Mouse (Mus musculus): ENCODE results near the gene Maml3.

DNA sequence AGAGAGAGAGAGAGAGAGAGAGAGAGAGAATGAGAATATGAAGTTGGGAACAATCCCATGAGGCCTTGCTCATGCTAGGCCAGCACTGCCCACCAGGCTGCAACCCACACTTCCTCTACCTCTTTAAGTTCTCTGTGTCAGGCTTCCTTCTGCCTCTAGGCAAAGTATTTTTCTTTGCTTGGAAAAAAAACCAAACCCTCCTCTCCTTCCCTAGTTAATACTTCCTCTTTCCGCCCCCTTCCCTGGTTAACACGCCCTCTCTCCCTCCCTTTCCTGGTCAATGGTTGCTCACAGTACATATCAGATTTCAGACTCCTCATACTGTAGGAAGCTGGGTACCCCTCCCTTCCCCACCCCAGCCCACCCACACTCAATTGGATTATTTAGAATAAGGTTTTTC is 245.7 kb downstream of the Maml3 start:
- no peak for TF ChIP-seq ZNF384 (IDR thresholded peaks at IDR 0.05; ENCODE audit: low read depth, low read length)
- TF ChIP-seq MAFK (IDR thresholded peaks at IDR 0.05; ENCODE audit: insufficient read depth, low read depth, low read length), result no peak
- no peak for TF ChIP-seq CHD2 (IDR thresholded peaks at IDR 0.05; ENCODE audit: low read depth, low read length)

Measured in ES-E14 (cell line).